Mouse (Mus musculus): Measurements from ENCODE around the gene Rps6kc1. TPM values are rescaled to one million over a fixed set of nuclear protein-coding genes. Genes with fewer than 3 reads are reported as not detected.

Gene Rps6kc1
- polyA plus RNA-seq, 1 experiment from 2014 or later: 11.9 TPM

- WGBS: 92% methylated on average over 11 of the region's 11 CpGs
- Histone ChIP-seq H3K4me1 (replicated peaks) (peaks cover 29% of the 10 kb centered on the region), H3K27ac (ENCODE audit: poor library complexity, severe bottlenecking) (no peak overlapping the region), H3K9me3 (replicated peaks) (no peaks in the 10 kb centered on the region), H3K9ac (no peak overlapping the region), H3K4me3 (no peak overlapping the region), H3K36me3 (no peaks in the 10 kb centered on the region), H3K4me2 (no peak overlapping the region), H3K27me3 (replicated peaks) (no peaks in the 10 kb centered on the region)
- ATAC-seq (ENCODE audit: insufficient number of reproducible peaks, low FRiP score): no peak
Measured at GRCm38 (mm10) chr1:190667821-190668220, 243.7 kb downstream of the Rps6kc1 start.

GRCm38 (mm10) chr1:190667326-190667725 is 244.2 kb downstream of the Rps6kc1 start:
- Histone ChIP-seq H3K4me1 (replicated peaks) (peaks cover 34% of the 10 kb centered on the region), H3K27me3 (replicated peaks) (no peaks in the 10 kb centered on the region), H3K36me3 (no peaks in the 10 kb centered on the region), H3K9ac (no peak overlapping the region), H3K4me3 (no peak overlapping the region), H3K27ac (ENCODE audit: poor library complexity, severe bottlenecking) (no peak overlapping the region), H3K9me3 (replicated peaks) (no peaks in the 10 kb centered on the region), H3K4me2 (no peak overlapping the region)
- no peak for ATAC-seq (ENCODE audit: insufficient number of reproducible peaks, low FRiP score)
- WGBS: 81% methylated on average over 5 of the region's 5 CpGs

GRCm38 (mm10) chr1:190665490-190665875 is 246.1 kb downstream of the Rps6kc1 start:
- Histone ChIP-seq H3K36me3 (no peaks in the 10 kb centered on the region), H3K27me3 (replicated peaks) (no peaks in the 10 kb centered on the region), H3K4me1 (replicated peaks) (peaks cover 52% of the 10 kb centered on the region), H3K4me3 (no peak overlapping the region), H3K9me3 (replicated peaks) (no peaks in the 10 kb centered on the region), H3K4me2 (no peak overlapping the region), H3K9ac (no peak overlapping the region), H3K27ac (ENCODE audit: poor library complexity, severe bottlenecking) (no peak overlapping the region)
- WGBS: 87% methylated on average over 8 of the region's 8 CpGs
- ATAC-seq (ENCODE audit: insufficient number of reproducible peaks, low FRiP score): no peak

GRCm38 (mm10) chr1:190664767-190665489 is 246.6 kb downstream of the Rps6kc1 start:
- Histone ChIP-seq H3K27me3 (replicated peaks) (no peaks in the 10 kb centered on the region), H3K4me2 (no peak overlapping the region), H3K4me3 (no peak overlapping the region), H3K9me3 (replicated peaks) (no peaks in the 10 kb centered on the region), H3K9ac (no peak overlapping the region), H3K27ac (ENCODE audit: poor library complexity, severe bottlenecking) (no peak overlapping the region), H3K4me1 (replicated peaks) (peaks cover 54% of the 10 kb centered on the region), H3K36me3 (no peaks in the 10 kb centered on the region)
- ATAC-seq (ENCODE audit: insufficient number of reproducible peaks, low FRiP score): no peak
- 81% methylated on average over 21 of the region's 21 CpGs for WGBS

GRCm38 (mm10) chr1:190663996-190664395 is 247.6 kb downstream of the Rps6kc1 start:
- H3K4me2 ChIP-seq: no peak overlapping the region
- 85% methylated on average over 4 of the region's 4 CpGs for WGBS
- no peak overlapping the region for H3K4me3 ChIP-seq
- no peaks in the 10 kb centered on the region for H3K27me3 ChIP-seq (replicated peaks)
- no peak for ATAC-seq (ENCODE audit: insufficient number of reproducible peaks, low FRiP score)
- H3K4me1 ChIP-seq (replicated peaks): peaks cover 50% of the 10 kb centered on the region
- no peak overlapping the region for H3K9ac ChIP-seq
- no peaks in the 10 kb centered on the region for H3K36me3 ChIP-seq
- H3K9me3 ChIP-seq (replicated peaks): no peaks in the 10 kb centered on the region
- H3K27ac ChIP-seq (ENCODE audit: poor library complexity, severe bottlenecking): no peak overlapping the region

- Histone ChIP-seq H3K27me3 (replicated peaks) (no peaks in the 10 kb centered on the region), H3K9ac (no peak overlapping the region), H3K4me3 (no peak overlapping the region), H3K36me3 (no peaks in the 10 kb centered on the region), H3K4me1 (replicated peaks) (peaks cover 40% of the 10 kb centered on the region), H3K9me3 (replicated peaks) (no peaks in the 10 kb centered on the region), H3K4me2 (no peak overlapping the region), H3K27ac (ENCODE audit: poor library complexity, severe bottlenecking) (no peak overlapping the region)
- 67% methylated on average over 5 of the region's 5 CpGs for WGBS
- no peak for ATAC-seq (ENCODE audit: insufficient number of reproducible peaks, low FRiP score)
Measured at GRCm38 (mm10) chr1:190662736-190663135, 248.8 kb downstream of the Rps6kc1 start.

- WGBS: 43% methylated on average over 4 of the region's 4 CpGs
Measured at GRCm38 (mm10) chr1:190661764-190662163, 249.8 kb downstream of the Rps6kc1 start.

GRCm38 (mm10) chr1:190661249-190661648 is 250.3 kb downstream of the Rps6kc1 start:
- no peak for ATAC-seq (ENCODE audit: insufficient number of reproducible peaks, low FRiP score)
- no peaks in the 10 kb centered on the region for H3K9me3 ChIP-seq (replicated peaks)
- H3K4me1 ChIP-seq (replicated peaks): peaks cover 40% of the 10 kb centered on the region
- no peak overlapping the region for H3K4me2 ChIP-seq
- no peak overlapping the region for H3K9ac ChIP-seq
- no peak overlapping the region for H3K4me3 ChIP-seq
- no peaks in the 10 kb centered on the region for H3K36me3 ChIP-seq
- peak overlapping the region; percentile 35 for H3K27ac ChIP-seq (ENCODE audit: poor library complexity, severe bottlenecking)
- H3K27me3 ChIP-seq (replicated peaks): no peaks in the 10 kb centered on the region
- 64% methylated on average over 15 of the region's 15 CpGs for WGBS

More at GRCm38 (mm10) chr1:190661764-190662163, 249.8 kb downstream of the Rps6kc1 start:
- H3K4me2 ChIP-seq: no peak overlapping the region
- H3K9ac ChIP-seq: no peak overlapping the region; the same call in 1 of the 2 replicates
- H3K27ac ChIP-seq (ENCODE audit: poor library complexity, severe bottlenecking): peak overlapping the region; percentile 35
- peaks cover 40% of the 10 kb centered on the region for H3K4me1 ChIP-seq (replicated peaks)
- H3K36me3 ChIP-seq: no peaks in the 10 kb centered on the region
- H3K4me3 ChIP-seq: no peak overlapping the region
- no peaks in the 10 kb centered on the region for H3K27me3 ChIP-seq (replicated peaks)
- no peak; the same call in 1 of the 2 replicates for ATAC-seq (ENCODE audit: insufficient number of reproducible peaks, low FRiP score)
- no peaks in the 10 kb centered on the region for H3K9me3 ChIP-seq (replicated peaks)

GRCm38 (mm10) chr1:190659722-190660502 is 251.7 kb downstream of the Rps6kc1 start:
- Histone ChIP-seq H3K9ac (no peak overlapping the region), H3K4me2 (no peak overlapping the region), H3K4me1 (replicated peaks) (peaks cover 39% of the 10 kb centered on the region), H3K36me3 (no peaks in the 10 kb centered on the region), H3K27me3 (replicated peaks) (no peaks in the 10 kb centered on the region), H3K4me3 (no peak overlapping the region), H3K27ac (ENCODE audit: poor library complexity, severe bottlenecking) (no peak overlapping the region), H3K9me3 (replicated peaks) (no peaks in the 10 kb centered on the region)
- 55% methylated on average over 17 of the region's 17 CpGs for WGBS
- ATAC-seq (ENCODE audit: insufficient number of reproducible peaks, low FRiP score): no peak

GRCm38 (mm10) chr1:190658266-190658665 is 253.3 kb downstream of the Rps6kc1 start:
- Histone ChIP-seq H3K4me3 (no peak overlapping the region), H3K4me1 (replicated peaks) (peaks cover 32% of the 10 kb centered on the region), H3K9me3 (replicated peaks) (no peaks in the 10 kb centered on the region), H3K27me3 (replicated peaks) (no peaks in the 10 kb centered on the region), H3K9ac (no peak overlapping the region), H3K4me2 (no peak overlapping the region), H3K27ac (ENCODE audit: poor library complexity, severe bottlenecking) (no peak overlapping the region), H3K36me3 (no peaks in the 10 kb centered on the region)
- 84% methylated on average over 13 of the region's 13 CpGs for WGBS
- ATAC-seq (ENCODE audit: insufficient number of reproducible peaks, low FRiP score): no peak

- H3K36me3 ChIP-seq: no peaks in the 10 kb centered on the region
- no peak overlapping the region for H3K4me3 ChIP-seq
- ATAC-seq (ENCODE audit: insufficient number of reproducible peaks, low FRiP score): no peak
- H3K27ac ChIP-seq (ENCODE audit: poor library complexity, severe bottlenecking): no peak overlapping the region
- H3K4me1 ChIP-seq (replicated peaks): peaks cover 15% of the 10 kb centered on the region
- no peaks in the 10 kb centered on the region for H3K9me3 ChIP-seq (replicated peaks)
- H3K27me3 ChIP-seq (replicated peaks): no peaks in the 10 kb centered on the region
- WGBS: 65% methylated on average over 9 of the region's 9 CpGs
- no peak overlapping the region for H3K4me2 ChIP-seq
- H3K9ac ChIP-seq: no peak overlapping the region
Measured at GRCm38 (mm10) chr1:190656089-190656488, 255.5 kb downstream of the Rps6kc1 start.
